Mouse (Mus musculus): ENCODE data around the gene Il34. TPM values are rescaled to one million over a fixed set of nuclear protein-coding genes. Genes with fewer than 3 reads are reported as not detected.
A peak's percentile ranks its signal among the peaks of the same experiment; 100 is the strongest.

Il34 gene
- polyA plus RNA-seq, 1 experiment from 2014 or later, result 6.5 TPM

DNA sequence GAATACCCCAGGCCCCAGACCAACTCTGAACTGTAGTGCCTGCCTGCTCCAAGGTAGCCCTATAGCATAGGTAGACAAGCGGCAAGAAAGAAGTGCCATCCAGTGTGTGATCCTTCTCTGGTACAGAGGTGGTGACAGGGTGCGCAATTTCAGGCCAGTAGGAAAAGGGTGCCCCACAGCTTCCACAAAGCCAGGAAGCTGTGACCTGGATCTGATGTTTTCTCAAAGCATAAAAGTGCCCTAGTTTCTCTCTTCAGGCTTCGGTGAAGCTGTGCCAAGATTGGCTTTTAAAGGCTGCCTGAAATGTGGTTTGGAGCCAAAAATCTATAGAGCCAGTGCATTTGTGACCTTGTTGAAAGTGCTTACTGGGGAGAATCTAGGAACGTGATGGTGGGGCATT lies 110.9 kb downstream of the Il34 start:
- H3K36me3 ChIP-seq (ENCODE audit: control insufficient read depth, insufficient read depth, low read length), result no peaks in the 10 kb centered on the region
- H3K4me2 ChIP-seq (ENCODE audit: low read depth, low read length), result no peak overlapping the region
- no peak overlapping the region for H3K4me3 ChIP-seq (ENCODE audit: low read length)
- 64% methylated on average over 4 of the region's 4 CpGs for WGBS
- H3K9me3 ChIP-seq (ENCODE audit: control insufficient read depth, low read length), result no peaks in the 10 kb centered on the region
- peak overlapping the region; percentile 9 for H3K27ac ChIP-seq (ENCODE audit: low read length)
- no peak overlapping the region for H3K9ac ChIP-seq (ENCODE audit: low read length)
- no peak for ATAC-seq (ENCODE audit: low read depth)
- H3K27me3 ChIP-seq (ENCODE audit: control insufficient read depth, insufficient read depth, low read depth, low read length), result no peaks in the 10 kb centered on the region
- peaks cover 19% of the 10 kb centered on the region for H3K4me1 ChIP-seq (replicated peaks; ENCODE audit: control insufficient read depth, insufficient read depth, low read length)

DNA sequence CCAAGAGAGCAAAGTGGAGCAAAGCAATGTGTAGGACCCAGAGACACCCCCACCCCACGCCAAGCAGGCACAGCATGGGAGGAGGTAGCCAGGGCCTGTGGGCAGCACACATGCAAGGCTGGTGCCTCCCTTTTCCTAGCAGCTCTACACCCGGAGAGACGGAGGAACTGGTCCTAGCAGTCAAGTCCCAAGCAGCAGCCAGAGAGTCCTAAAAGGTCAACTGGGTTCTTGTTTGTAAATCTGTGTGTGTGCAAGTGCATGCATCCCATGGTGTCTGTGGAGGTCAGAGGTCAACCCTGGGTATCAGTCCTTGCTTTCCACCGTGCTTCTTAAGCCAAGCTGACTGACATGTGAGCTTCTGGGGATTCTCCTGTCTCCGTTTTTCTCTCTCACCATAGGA lies 111.5 kb downstream of the Il34 start:
- H3K27ac ChIP-seq (ENCODE audit: low read length), result no peak overlapping the region
- no peak overlapping the region for H3K4me3 ChIP-seq (ENCODE audit: low read length)
- H3K9me3 ChIP-seq (ENCODE audit: control insufficient read depth, low read length), result no peaks in the 10 kb centered on the region
- ATAC-seq (ENCODE audit: low read depth), result no peak
- 76% methylated on average over 5 of the region's 5 CpGs for WGBS
- no peak overlapping the region for H3K4me2 ChIP-seq (ENCODE audit: low read depth, low read length)
- no peaks in the 10 kb centered on the region for H3K36me3 ChIP-seq (ENCODE audit: control insufficient read depth, insufficient read depth, low read length)
- no peaks in the 10 kb centered on the region for H3K27me3 ChIP-seq (ENCODE audit: control insufficient read depth, insufficient read depth, low read depth, low read length)
- H3K9ac ChIP-seq (ENCODE audit: low read length), result no peak overlapping the region
- H3K4me1 ChIP-seq (replicated peaks; ENCODE audit: control insufficient read depth, insufficient read depth, low read length), result peaks cover 23% of the 10 kb centered on the region

Other genes with a start within 250 kb of the Il34 start
- gene Vac14, start 187.3 kb downstream of the Il34 start, polyA plus RNA-seq (2015; fragmentation: Nextera tagmentation; extraction: Ambion mirVana), result 14.0 and 16.5 TPM in 2 replicates
- 13.2 and 15.5 TPM in 2 replicates for gene Mtss1l, start 84.4 kb downstream of the Il34 start, polyA plus RNA-seq (2015; fragmentation: Nextera tagmentation; extraction: Ambion mirVana)
- 73.9 and 74.9 TPM in 2 replicates for gene Cog4, start 40.7 kb upstream of the Il34 start, polyA plus RNA-seq (2015; fragmentation: Nextera tagmentation; extraction: Ambion mirVana)
- gene Sf3b3, start 40.9 kb upstream of the Il34 start, polyA plus RNA-seq (2015; fragmentation: Nextera tagmentation; extraction: Ambion mirVana), result 132 and 140 TPM in 2 replicates
- 9.8 and 10.6 TPM in 2 replicates for gene Fuk, start 96.6 kb upstream of the Il34 start, polyA plus RNA-seq (2015; fragmentation: Nextera tagmentation; extraction: Ambion mirVana)
- 17.6 and 19.5 TPM in 2 replicates for gene St3gal2, start 114.0 kb upstream of the Il34 start, polyA plus RNA-seq (2015; fragmentation: Nextera tagmentation; extraction: Ambion mirVana)
- gene Ddx19a, start 191.9 kb upstream of the Il34 start, polyA plus RNA-seq (2015; fragmentation: Nextera tagmentation; extraction: Ambion mirVana), result 12.9 and 13.5 TPM in 2 replicates
- 6.0 and 7.2 TPM in 2 replicates for gene Ddx19b, start 225.8 kb upstream of the Il34 start, polyA plus RNA-seq (2015; fragmentation: Nextera tagmentation; extraction: Ambion mirVana)
- 47.2 and 50.9 TPM in 2 replicates for gene Aars, start 227.2 kb upstream of the Il34 start, polyA plus RNA-seq (2015; fragmentation: Nextera tagmentation; extraction: Ambion mirVana)